Mouse (Mus musculus) G1E-ER4 (cell line): ENCODE results near the gene Syde1. TPM values are rescaled to one million over a fixed set of nuclear protein-coding genes. Genes with fewer than 3 reads are reported as not detected.

ENCODE experiments used
- GATA1 ChIP-seq: IDR thresholded peaks from one replicate; pipeline ENCODE4 v1.8.0; 2012; ENCODE audit warnings: low read length, inconsistent platforms
- polyA plus RNA-seq: library from polyadenylated mRNA; stranded (reverse); fragments of >175 nt; gene quantifications from 2 replicates; pipeline ENCODE4 v1.2.3, GENCODE M21; 2012

Syde1 gene
- not detected in 2 replicates for polyA plus RNA-seq

DNA sequence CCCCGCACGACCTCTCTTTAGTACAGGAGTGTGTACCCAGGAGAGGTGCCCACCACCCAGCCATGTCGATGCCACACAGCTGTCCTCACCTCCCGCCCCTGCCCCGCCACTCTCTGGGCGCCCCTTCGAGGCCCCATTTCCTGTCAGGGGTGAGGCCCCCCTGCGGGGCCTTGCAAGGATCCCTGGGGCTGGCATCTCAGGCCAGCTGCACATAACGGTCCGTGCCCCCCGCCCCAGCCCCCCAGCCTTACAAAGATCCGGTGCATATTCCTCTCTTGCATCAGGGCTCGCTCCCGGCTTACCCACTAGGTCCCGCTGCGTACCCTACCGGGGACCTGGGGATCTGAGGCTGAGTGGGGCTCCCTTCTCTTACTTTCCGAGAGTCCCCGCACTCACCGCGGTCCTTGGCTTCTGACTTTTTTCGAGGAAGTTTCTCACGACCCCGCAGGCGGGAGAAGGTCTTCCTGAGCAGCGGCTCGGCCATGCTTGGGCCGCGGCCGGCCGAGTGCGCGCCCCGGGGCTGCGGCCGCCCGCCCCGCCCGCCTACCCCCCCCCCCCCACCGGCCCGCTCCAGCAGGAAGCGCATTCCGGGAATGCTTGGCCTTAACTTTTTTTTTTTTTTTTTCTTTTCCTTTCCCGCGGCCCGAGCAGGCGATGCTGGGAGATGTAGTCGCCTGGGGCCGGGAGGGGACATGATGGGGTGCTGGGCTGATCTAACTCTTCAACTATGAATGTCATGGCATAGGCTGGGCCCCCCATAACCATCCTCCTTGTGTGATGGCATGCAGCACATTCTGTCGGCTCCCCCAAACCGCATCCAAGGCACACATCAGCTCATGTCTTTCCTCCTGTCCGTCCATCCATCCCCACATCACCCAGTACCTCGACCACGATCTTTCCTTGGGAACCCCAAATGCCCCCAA, at the start of gene Syde1:
TSS of gene Syde1 (minus strand) at position 559 of the 923 bp plus-strand sequence.
- TF ChIP-seq GATA1 = no peak

DNA sequence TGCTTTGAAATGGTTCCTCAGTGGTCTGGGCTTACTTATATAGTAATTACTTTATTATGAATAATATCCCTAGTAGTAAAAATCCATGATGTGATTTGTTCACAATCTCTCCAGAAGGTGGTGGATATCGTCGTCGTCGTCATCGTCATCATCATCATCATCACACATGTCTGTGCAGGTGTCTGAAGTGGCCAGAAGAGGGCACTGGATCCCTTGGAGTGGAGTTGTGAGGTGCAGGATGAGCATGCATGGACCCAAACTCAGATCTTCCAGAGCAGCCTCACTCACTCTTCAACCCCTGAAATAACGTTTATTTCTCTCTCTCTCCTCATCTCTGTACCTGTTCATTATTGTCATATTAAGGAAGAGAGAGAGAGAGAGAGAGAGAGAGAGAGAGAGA, 40.5 kb upstream of the Syde1 start:
- no peak for TF ChIP-seq GATA1

- no peak for TF ChIP-seq GATA1
Observed at GRCm38 (mm10) chr10:78630194-78630593, 38.4 kb upstream of the Syde1 start.

DNA sequence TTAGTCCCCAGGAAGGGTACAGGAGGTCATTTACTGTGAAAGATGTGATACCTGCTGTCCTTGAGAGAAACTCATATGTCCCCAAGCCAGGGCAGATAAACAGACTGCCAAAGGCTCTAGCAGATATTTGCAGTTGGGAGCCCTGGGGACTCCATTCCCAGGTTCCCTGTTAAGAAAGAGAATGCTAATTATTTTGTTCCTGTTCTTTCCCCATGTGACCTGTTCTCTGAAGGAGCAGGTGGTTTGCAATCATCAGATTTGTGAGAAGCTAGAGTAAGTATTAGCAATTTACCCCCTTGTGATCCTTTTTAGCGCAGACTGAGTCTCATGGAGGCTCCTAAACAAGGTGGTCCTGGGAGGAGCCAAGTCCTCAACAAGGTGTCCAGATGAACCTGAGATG, 26.2 kb upstream of the Syde1 start, which contains the start of gene Olfr1357:
TSS of gene Olfr1357 (minus strand) at position 101 of the 400 bp plus-strand sequence.
- TF ChIP-seq GATA1 = no peak

DNA sequence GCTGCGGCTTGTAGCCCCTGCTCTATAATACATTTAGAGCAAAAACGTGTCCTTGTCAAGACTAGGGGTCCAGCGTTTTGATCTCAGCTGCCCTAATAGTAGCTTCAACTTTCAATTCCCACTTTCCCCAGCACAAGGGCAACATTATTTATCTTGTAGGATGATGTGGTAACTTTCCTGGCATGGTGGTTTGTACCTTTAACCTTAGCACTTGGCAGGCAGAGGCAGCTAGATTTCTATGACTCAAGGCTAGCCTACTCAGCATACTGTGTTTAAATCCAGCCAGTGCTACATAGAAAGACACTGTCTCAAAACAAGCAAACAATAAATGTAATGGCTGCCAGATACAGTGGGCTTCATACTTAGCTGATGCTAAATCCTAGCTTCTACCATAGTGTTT, 15.8 kb upstream of the Syde1 start:
- TF ChIP-seq GATA1 = no peak

GRCm38 (mm10) chr10:78605080-78605479, 13.3 kb upstream of the Syde1 start:
- TF ChIP-seq GATA1 = no peak

DNA sequence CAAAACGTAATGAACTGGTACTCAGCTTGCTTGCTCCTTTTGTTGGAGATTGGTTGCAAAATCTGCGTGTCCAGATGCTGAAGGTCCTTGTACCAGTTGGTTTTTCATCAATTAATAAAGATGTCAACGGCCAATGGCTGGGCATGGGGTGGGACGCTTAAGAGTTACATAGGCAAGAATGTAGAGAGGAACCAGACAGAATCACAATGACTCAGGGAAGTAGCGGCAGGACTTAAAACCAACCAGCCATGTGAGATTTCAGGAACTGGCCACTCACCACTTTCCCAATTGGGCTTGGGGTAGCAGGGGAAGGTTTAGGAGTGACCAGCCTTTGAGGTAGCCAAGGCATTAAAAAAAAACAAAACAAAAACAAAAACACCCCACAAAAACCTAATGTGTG, 8.1 kb upstream of the Syde1 start:
- no peak for TF ChIP-seq GATA1

DNA sequence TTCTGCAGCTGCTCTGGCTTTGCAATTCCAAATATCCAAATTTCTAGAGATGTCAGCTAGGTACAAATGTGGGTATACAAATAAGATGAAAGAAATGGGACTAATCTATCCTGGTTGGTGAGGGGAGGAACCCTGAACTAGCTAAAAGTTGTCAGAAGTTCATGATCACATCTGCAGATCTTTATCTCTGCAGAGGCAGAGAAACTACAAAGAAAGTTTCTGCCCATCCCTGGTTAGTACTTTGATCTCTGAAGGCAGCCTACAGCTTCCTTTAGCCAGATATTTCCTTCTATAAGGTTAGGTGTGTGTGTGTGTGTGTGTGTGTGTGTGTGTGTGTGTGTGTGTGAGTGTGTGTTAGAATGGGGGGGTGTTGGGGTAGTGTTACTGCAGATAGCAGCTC, 2.8 kb upstream of the Syde1 start:
- TF ChIP-seq GATA1 = no peak

DNA sequence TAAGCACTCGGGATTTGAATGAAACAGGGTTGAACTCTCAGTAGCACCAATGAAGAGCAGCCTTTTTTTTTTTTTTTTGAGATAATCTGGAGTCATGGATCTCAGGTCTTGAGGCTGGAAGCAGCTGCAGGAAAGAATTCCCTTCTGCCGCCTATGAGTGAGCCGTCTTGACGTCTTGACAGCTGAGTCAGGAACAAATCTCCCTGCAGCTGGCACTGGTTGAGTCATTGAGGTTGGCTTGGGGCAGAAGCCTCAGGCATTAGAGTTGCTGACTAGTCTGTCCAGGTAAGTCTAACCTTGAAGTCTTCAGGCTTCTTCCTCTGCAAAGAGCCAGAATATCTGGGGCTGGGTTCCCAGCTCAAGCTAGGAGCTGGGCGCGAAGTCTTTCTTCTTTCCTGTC, 2.4 kb upstream of the Syde1 start:
- no peak for TF ChIP-seq GATA1

- no peak for TF ChIP-seq GATA1
Observed at GRCm38 (mm10) chr10:78593736-78594135, 2.0 kb upstream of the Syde1 start.

- TF ChIP-seq GATA1 = no peak
Observed at GRCm38 (mm10) chr10:78592856-78593379, 1.2 kb upstream of the Syde1 start.

DNA sequence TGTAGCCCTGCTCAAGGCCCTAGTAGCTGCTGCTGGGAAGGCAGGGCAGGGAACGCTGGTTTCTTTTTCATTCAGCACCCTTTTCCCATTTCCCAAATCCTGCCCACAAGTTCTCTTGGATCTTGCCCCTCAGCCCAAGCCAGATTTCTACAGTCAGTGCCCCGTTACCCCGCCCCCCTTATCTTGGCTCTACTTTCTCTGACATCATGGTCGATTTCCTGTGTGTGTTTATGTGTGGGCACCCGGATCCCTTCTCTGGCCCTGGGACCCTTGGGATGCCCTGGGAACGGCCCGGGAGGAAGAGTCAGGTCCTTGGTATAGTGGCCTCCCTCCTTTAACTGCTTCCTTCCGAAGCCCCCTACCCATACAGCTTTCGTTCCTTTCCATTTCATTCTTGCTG, 1.0 kb downstream of the Syde1 start:
- TF ChIP-seq GATA1 = no peak

DNA sequence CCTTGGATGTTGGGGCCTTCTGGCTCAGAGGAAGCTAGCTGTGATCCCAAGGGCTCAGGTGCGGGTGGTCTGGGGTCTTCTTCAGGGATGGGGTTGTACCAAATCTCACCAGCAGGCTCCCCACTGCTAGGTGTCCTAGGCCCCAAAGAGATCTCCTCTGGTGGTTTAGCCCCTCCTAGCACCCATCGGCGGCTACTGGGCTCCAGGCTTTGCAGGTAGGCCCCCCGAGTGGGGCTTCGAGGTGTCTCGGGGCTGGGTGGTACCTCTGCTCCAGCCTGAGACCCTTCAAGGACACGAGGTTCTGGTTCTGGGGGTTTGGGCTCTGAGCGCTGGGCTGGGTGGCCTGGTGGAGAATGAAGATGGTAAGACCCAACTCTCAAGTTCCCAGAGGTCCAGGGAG, 1.9 kb downstream of the Syde1 start:
- TF ChIP-seq GATA1 = no peak

DNA sequence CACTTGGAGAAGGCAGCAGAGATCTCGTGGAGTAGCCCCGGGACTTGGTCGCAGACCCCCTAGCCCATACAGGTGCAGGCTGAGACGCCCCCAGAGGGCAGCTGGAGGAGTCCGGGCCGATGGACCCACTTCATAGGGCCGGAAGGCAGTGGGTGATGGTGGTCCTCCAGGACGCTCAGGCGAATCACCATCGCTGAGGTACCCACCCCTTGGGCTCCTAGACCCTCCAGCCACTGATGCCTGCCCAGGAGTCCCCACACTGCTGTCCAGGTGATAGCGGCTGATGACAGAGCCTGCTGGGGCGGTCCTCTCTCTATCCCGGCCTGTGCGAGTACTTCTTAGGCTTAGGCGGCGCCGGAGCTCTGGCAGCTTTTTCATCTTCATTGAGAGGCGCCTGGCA, 2.5 kb downstream of the Syde1 start:
- TF ChIP-seq GATA1 = no peak

DNA sequence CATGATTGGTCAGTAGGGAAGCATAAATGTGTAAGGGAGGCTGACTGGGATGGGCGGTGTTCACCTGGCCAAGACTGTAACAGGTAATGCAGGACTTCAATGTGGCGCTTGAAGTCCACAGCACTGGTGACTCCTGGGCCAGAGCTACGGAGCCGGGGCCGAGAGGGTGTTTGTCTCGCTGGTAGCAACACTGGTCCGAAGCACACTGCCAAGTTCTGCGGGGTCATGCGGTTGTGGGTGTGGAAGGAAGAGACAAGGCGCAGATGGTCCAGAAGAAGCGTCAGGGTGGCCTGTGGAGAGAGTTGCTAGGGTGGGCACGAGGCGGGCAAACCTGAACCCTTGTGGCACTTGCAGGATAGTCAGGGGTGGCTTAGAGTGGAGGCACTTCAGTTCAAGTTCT, 5.7 kb downstream of the Syde1 start:
- no peak for TF ChIP-seq GATA1

GRCm38 (mm10) chr10:78585606-78586005, 6.2 kb downstream of the Syde1 start:
- no peak for TF ChIP-seq GATA1

- TF ChIP-seq GATA1 = no peak
Observed at GRCm38 (mm10) chr10:78584996-78585395, 6.8 kb downstream of the Syde1 start.
